Mouse (Mus musculus) heart, embryonic 12.5 days (tissue): Measurements from ENCODE around the gene Gzmm. TPM values are rescaled to one million over a fixed set of nuclear protein-coding genes. Genes with fewer than 3 reads are reported as not detected.

Experiments
- ATAC-seq: fragments of 200-750 bp; cut with Nextera tagmentation; 2 replicates; pipeline ENCODE4 v1.8.0; 2017; ENCODE audit warnings: moderate TSS enrichment, moderate library complexity; ENCODE audit not compliant: insufficient number of reproducible peaks, low FRiP score
- H3K27ac ChIP-seq: fragments of 300-500 bp; sonication (generic); 2 replicates; pipeline ENCODE4 v1.5.1; 2016; ENCODE audit warnings: mild to moderate bottlenecking, moderate library complexity; ENCODE audit not compliant: poor library complexity, severe bottlenecking
- H3K27me3 ChIP-seq: fragments of 300-500 bp; sonication (generic); replicated peaks from 2 replicates; pipeline ENCODE4 v1.6.1; 2016; ENCODE audit warnings: mild to moderate bottlenecking, moderate library complexity
- H3K36me3 ChIP-seq: fragments of 300-500 bp; sonication (generic); 2 replicates; pipeline ENCODE4 v1.6.1; 2016; ENCODE audit warnings: mild to moderate bottlenecking, moderate library complexity
- H3K4me1 ChIP-seq: fragments of 300-500 bp; sonication (generic); replicated peaks from 2 replicates; pipeline ENCODE4 v1.6.1; 2016; ENCODE audit warnings: mild to moderate bottlenecking
- H3K4me2 ChIP-seq: fragments of 300-500 bp; sonication (generic); 2 replicates; pipeline ENCODE4 v1.6.1; 2016; ENCODE audit warnings: mild to moderate bottlenecking, moderate library complexity
- H3K4me3 ChIP-seq: fragments of 300-500 bp; sonication (generic); 2 replicates; pipeline ENCODE4 v1.5.1; 2016; ENCODE audit warnings: mild to moderate bottlenecking
- H3K9ac ChIP-seq: fragments of 300-500 bp; sonication (generic); 2 replicates; pipeline ENCODE4 v1.6.1; 2016; ENCODE audit warnings: mild to moderate bottlenecking, moderate library complexity
- H3K9me3 ChIP-seq: fragments of 300-500 bp; sonication (generic); replicated peaks from 2 replicates; pipeline ENCODE4 v1.6.1; 2016; ENCODE audit warnings: mild to moderate bottlenecking, moderate library complexity
- WGBS: fragments of 180-500 bp; shearing (Covaris S2); methylation state at CpG from one replicate; pipeline ENCODE4 v1.1.7; 2016; 5-methylcytosine and 5-hydroxymethylcytosine counted together
- polyA plus RNA-seq: library from polyadenylated mRNA; unstranded; fragments of >200 nt; fragmentation: Nextera tagmentation; extraction: Ambion mirVana; gene quantifications from 2 replicates; pipeline ENCODE4 v1.2.1, GENCODE M21; 2016

The Gzmm gene
- polyA plus RNA-seq, 1 experiment from 2014 or later: 0.78 TPM

GRCm38 (mm10) chr10:79681591-79682245, 7.1 kb upstream of the Gzmm start, which contains the start of gene Cdc34:
Cdc34 (plus strand) TSS chr10:79682195.
- peak within 1 kb of the TSS; percentile 88 for H3K9ac ChIP-seq
- WGBS: 4% methylated on average over 80 of the region's 84 CpGs
- H3K36me3 ChIP-seq: peaks cover 32% of the 10 kb centered on the region
- peak within 1 kb of the TSS; percentile 81 for H3K4me3 ChIP-seq
- no peaks in the 10 kb centered on the region for H3K27me3 ChIP-seq
- H3K9me3 ChIP-seq: no peaks in the 10 kb centered on the region
- peak within 1 kb of the TSS; percentile 92 for H3K4me2 ChIP-seq
- H3K27ac ChIP-seq: peak within 1 kb of the TSS; percentile 81
- peak; percentile 91 for ATAC-seq
- peaks cover 44% of the 10 kb centered on the region for H3K4me1 ChIP-seq

- Histone ChIP-seq H3K27me3 (no peaks in the 10 kb centered on the region), H3K4me3 (peak overlapping the region; percentile 81), H3K4me2 (peak overlapping the region; percentile 92), H3K4me1 (peaks cover 53% of the 10 kb centered on the region), H3K27ac (peak overlapping the region; percentile 81), H3K36me3 (peaks cover 40% of the 10 kb centered on the region), H3K9ac (peak overlapping the region; percentile 88), H3K9me3 (no peaks in the 10 kb centered on the region)
- ATAC-seq: no peak
- under 1% methylated on average over 10 of the region's 10 CpGs for WGBS
These were observed 6.3 kb upstream of the Gzmm start for GRCm38 (mm10) chr10:79682551-79682915.

- Histone ChIP-seq H3K9me3 (no peaks in the 10 kb centered on the region), H3K4me1 (peaks cover 54% of the 10 kb centered on the region), H3K36me3 (peaks cover 45% of the 10 kb centered on the region), H3K4me2 (peak overlapping the region; percentile 92), H3K4me3 (peak overlapping the region; percentile 81), H3K27ac (peak overlapping the region; percentile 81), H3K27me3 (no peaks in the 10 kb centered on the region), H3K9ac (peak overlapping the region; percentile 88)
- no peak for ATAC-seq
- WGBS: 6% methylated on average over 10 of the region's 10 CpGs
These were observed 5.8 kb upstream of the Gzmm start for GRCm38 (mm10) chr10:79682916-79683582.

GRCm38 (mm10) chr10:79683726-79684640, 4.8 kb upstream of the Gzmm start:
- WGBS: 77% methylated on average over 6 of the region's 6 CpGs
- H3K4me3 ChIP-seq: peak overlapping the region; percentile 81
- H3K4me1 ChIP-seq: peaks cover 54% of the 10 kb centered on the region
- peak overlapping the region; percentile 88 for H3K9ac ChIP-seq
- H3K27ac ChIP-seq: peak overlapping the region; percentile 50; the same call in 1 of the 2 replicates
- H3K9me3 ChIP-seq: no peaks in the 10 kb centered on the region
- peak overlapping the region; percentile 92 for H3K4me2 ChIP-seq
- H3K36me3 ChIP-seq: peaks cover 54% of the 10 kb centered on the region
- H3K27me3 ChIP-seq: no peaks in the 10 kb centered on the region
- no peak for ATAC-seq

- 93% methylated on average over 25 of the region's 25 CpGs for WGBS
- Histone ChIP-seq H3K27ac (peak overlapping the region; percentile 50; the same call in 1 of the 2 replicates), H3K9ac (0 out of 2 replicates have a peak overlapping the region, but pooled peaks have one; percentile 88), H3K9me3 (no peaks in the 10 kb centered on the region), H3K4me3 (no peak overlapping the region), H3K4me2 (0 out of 2 replicates have a peak overlapping the region, but pooled peaks have one; percentile 92), H3K36me3 (peaks cover 59% of the 10 kb centered on the region), H3K4me1 (peaks cover 54% of the 10 kb centered on the region), H3K27me3 (no peaks in the 10 kb centered on the region)
- ATAC-seq: no peak
These were observed 3.8 kb upstream of the Gzmm start for GRCm38 (mm10) chr10:79684770-79685600.

- Histone ChIP-seq H3K4me3 (no peak overlapping the region), H3K27ac (peak overlapping the region; percentile 81), H3K9ac (peak overlapping the region; percentile 45), H3K4me1 (peaks cover 48% of the 10 kb centered on the region), H3K27me3 (no peaks in the 10 kb centered on the region), H3K9me3 (no peaks in the 10 kb centered on the region), H3K36me3 (peaks cover 59% of the 10 kb centered on the region), H3K4me2 (no peak overlapping the region)
- 72% methylated on average over 2 of the region's 2 CpGs for WGBS
- ATAC-seq: no peak
These were observed 2.6 kb upstream of the Gzmm start for GRCm38 (mm10) chr10:79686219-79686618.

- H3K4me2 ChIP-seq: peak overlapping the region; percentile 8
- peaks cover 59% of the 10 kb centered on the region for H3K36me3 ChIP-seq
- H3K9me3 ChIP-seq: no peaks in the 10 kb centered on the region
- WGBS: 58% methylated on average over 1 of the region's 1 CpGs
- peak overlapping the region; percentile 81 for H3K27ac ChIP-seq
- H3K27me3 ChIP-seq: no peaks in the 10 kb centered on the region
- no peak for ATAC-seq
- no peak overlapping the region for H3K4me3 ChIP-seq
- peaks cover 47% of the 10 kb centered on the region for H3K4me1 ChIP-seq
- H3K9ac ChIP-seq: peak overlapping the region; percentile 45
These were observed 2.1 kb upstream of the Gzmm start for GRCm38 (mm10) chr10:79686691-79687090.

GRCm38 (mm10) chr10:79687513-79687912, 1.3 kb upstream of the Gzmm start:
- no peak for ATAC-seq
- Histone ChIP-seq H3K36me3 (peaks cover 62% of the 10 kb centered on the region), H3K27me3 (no peaks in the 10 kb centered on the region), H3K4me3 (no peak overlapping the region), H3K9ac (no peak overlapping the region), H3K9me3 (peaks cover 4% of the 10 kb centered on the region), H3K4me1 (peaks cover 47% of the 10 kb centered on the region), H3K27ac (peak overlapping the region; percentile 81; the same call in 1 of the 2 replicates), H3K4me2 (no peak overlapping the region)
- WGBS: 98% methylated on average over 6 of the region's 6 CpGs

GRCm38 (mm10) chr10:79689178-79689577, 358 bp downstream of the Gzmm start:
- 78% methylated on average over 3 of the region's 3 CpGs for WGBS
- ATAC-seq: no peak

GRCm38 (mm10) chr10:79691986-79692548, 3.2 kb downstream of the Gzmm start:
- Histone ChIP-seq H3K36me3 (peaks cover 27% of the 10 kb centered on the region), H3K9me3 (peaks cover 4% of the 10 kb centered on the region), H3K9ac (no peak overlapping the region), H3K4me2 (no peak overlapping the region), H3K4me1 (peaks cover 28% of the 10 kb centered on the region), H3K4me3 (no peak overlapping the region), H3K27me3 (no peaks in the 10 kb centered on the region), H3K27ac (no peak overlapping the region)
- no peak for ATAC-seq
- 96% methylated on average over 2 of the region's 2 CpGs for WGBS

More at GRCm38 (mm10) chr10:79689178-79689577, 358 bp downstream of the Gzmm start:
- H3K4me3 ChIP-seq: no peak overlapping the region
- H3K9me3 ChIP-seq: peaks cover 4% of the 10 kb centered on the region
- no peaks in the 10 kb centered on the region for H3K27me3 ChIP-seq
- no peak overlapping the region for H3K27ac ChIP-seq
- peaks cover 34% of the 10 kb centered on the region for H3K4me1 ChIP-seq
- H3K9ac ChIP-seq: no peak overlapping the region
- H3K36me3 ChIP-seq: peaks cover 55% of the 10 kb centered on the region
- H3K4me2 ChIP-seq: no peak overlapping the region
